Mouse (Mus musculus): Measurements from ENCODE around the gene Syngr2. TPM values are rescaled to one million over a fixed set of nuclear protein-coding genes. Genes with fewer than 3 reads are reported as not detected.

Syngr2 gene
- total and polyA plus RNA-seq, 3 experiments: 95.8 to 236 (median 211) TPM

- peak; percentile 26; the same call in 1 of the 2 replicates for ATAC-seq (ENCODE audit: extremely low read depth, insufficient number of reproducible peaks, low FRiP score, poor library complexity, severe bottlenecking)
- Histone ChIP-seq H3K9me3 (replicated peaks) (no peaks in the 10 kb centered on the region), H3K4me3 (ENCODE audit: low read depth, low read length) (peak overlapping the region; percentile 52; the same call in 1 of the 2 replicates), H3K36me3 (replicated peaks) (peaks cover 34% of the 10 kb centered on the region), H3K27me3 (ENCODE audit: insufficient read depth, low read length) (no peaks in the 10 kb centered on the region), H3K4me1 (ENCODE audit: insufficient read depth, low read depth, low read length) (peaks cover 60% of the 10 kb centered on the region)
- DNase-seq (ENCODE audit: low spot score): no peak
- TF ChIP-seq GATA2 (IDR thresholded peaks at IDR 0.05; ENCODE audit: borderline replicate concordance, low read depth, low read length): no peak
Observed at GRCm38 (mm10) chr11:117792281-117792888, 17.1 kb upstream of the Syngr2 start.

DNA sequence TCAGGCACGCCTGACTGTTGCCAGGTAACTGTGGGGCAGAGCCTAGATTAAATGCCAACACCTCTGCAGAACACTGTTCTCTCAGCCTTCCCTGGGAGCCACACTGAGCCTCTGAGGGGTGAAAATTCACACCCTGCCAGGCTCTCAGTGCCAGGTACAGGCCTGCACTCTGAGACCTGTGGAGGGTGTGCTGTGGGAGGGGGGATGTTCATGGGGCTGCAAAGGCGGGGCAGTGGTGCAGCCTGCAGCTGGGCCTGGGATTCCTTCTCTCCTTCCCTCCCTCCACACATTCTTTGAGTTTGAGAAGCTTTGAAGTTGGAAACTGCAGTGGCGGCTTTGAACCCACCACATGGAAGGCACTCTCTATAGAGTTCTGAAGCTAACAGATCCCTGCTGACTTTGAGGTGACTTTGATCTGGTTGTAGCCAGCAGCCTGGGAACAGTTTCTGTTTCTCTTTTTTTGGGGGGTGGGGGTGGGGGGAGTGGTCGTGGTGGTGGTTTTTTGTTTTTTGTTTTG, 15.4 kb upstream of the Syngr2 start:
- no peaks in the 10 kb centered on the region for H3K27me3 ChIP-seq (ENCODE audit: insufficient read depth, low read length)
- H3K4me1 ChIP-seq (ENCODE audit: insufficient read depth, low read depth, low read length): peaks cover 78% of the 10 kb centered on the region
- ATAC-seq (ENCODE audit: extremely low read depth, insufficient number of reproducible peaks, low FRiP score, poor library complexity, severe bottlenecking) (no peak), DNase-seq (ENCODE audit: low spot score) (no peak)
- peaks cover 26% of the 10 kb centered on the region for H3K36me3 ChIP-seq (replicated peaks)
- no peaks in the 10 kb centered on the region for H3K9me3 ChIP-seq (replicated peaks)
- H3K4me3 ChIP-seq (ENCODE audit: low read depth, low read length): no peak overlapping the region
- TF ChIP-seq GATA2 (IDR thresholded peaks at IDR 0.05; ENCODE audit: borderline replicate concordance, low read depth, low read length): no peak
- no peak for TF ChIP-seq GATA1 (IDR thresholded peaks at IDR 0.05; ENCODE audit: borderline replicate concordance, low read length)
- TF ChIP-seq CTCF (IDR thresholded peaks at IDR 0.05; ENCODE audit: low read depth, low read length): no peak
- TF ChIP-seq TAL1 (conservative IDR thresholded peaks at IDR 0.05; ENCODE audit: low read depth, low read length): no peak
- no peak for TF ChIP-seq POLR2AphosphoS5 (IDR thresholded peaks at IDR 0.05; ENCODE audit: insufficient replicate concordance, low read depth, low read length)

GRCm38 (mm10) chr11:117796954-117797353, 12.5 kb upstream of the Syngr2 start:
- H3K9me3 ChIP-seq (replicated peaks): no peaks in the 10 kb centered on the region
- H3K4me3 ChIP-seq (ENCODE audit: low read depth, low read length): peak overlapping the region; percentile 66; the same call in 1 of the 2 replicates
- DNase-seq (ENCODE audit: low spot score) (no peak), ATAC-seq (ENCODE audit: extremely low read depth, insufficient number of reproducible peaks, low FRiP score, poor library complexity, severe bottlenecking) (peak; percentile 2; the same call in 1 of the 2 replicates)
- H3K4me1 ChIP-seq (ENCODE audit: insufficient read depth, low read depth, low read length): peaks cover 79% of the 10 kb centered on the region
- no peaks in the 10 kb centered on the region for H3K27me3 ChIP-seq (ENCODE audit: insufficient read depth, low read length)
- peaks cover 19% of the 10 kb centered on the region for H3K36me3 ChIP-seq (replicated peaks)
- TF ChIP-seq GATA1 (IDR thresholded peaks at IDR 0.05; ENCODE audit: borderline replicate concordance, low read length) (no peak), CTCF (IDR thresholded peaks at IDR 0.05; ENCODE audit: low read depth, low read length) (no peak)

- H3K9me3 ChIP-seq (replicated peaks): no peaks in the 10 kb centered on the region
Observed at GRCm38 (mm10) chr11:117797511-117798159, 11.8 kb upstream of the Syngr2 start, which contains the start of gene 6030468B19Rik. Gene 6030468B19Rik, plus strand, starts transcription at chr11:117797660.

GRCm38 (mm10) chr11:117798160-117798541, 11.3 kb upstream of the Syngr2 start:
- Histone ChIP-seq H3K36me3 (replicated peaks) (peaks cover 23% of the 10 kb centered on the region), H3K4me1 (ENCODE audit: insufficient read depth, low read depth, low read length) (peaks cover 77% of the 10 kb centered on the region), H3K4me3 (ENCODE audit: low read depth, low read length) (peak overlapping the region; percentile 66), H3K27me3 (ENCODE audit: insufficient read depth, low read length) (no peaks in the 10 kb centered on the region), H3K9me3 (replicated peaks) (no peaks in the 10 kb centered on the region)
- DNase-seq (ENCODE audit: low spot score) (peak; percentile 73), ATAC-seq (ENCODE audit: extremely low read depth, insufficient number of reproducible peaks, low FRiP score, poor library complexity, severe bottlenecking) (peak; percentile 68)
- TF ChIP-seq TAL1 (conservative IDR thresholded peaks at IDR 0.05; ENCODE audit: low read depth, low read length) (peak; percentile 67; the same call in 1 of the 2 replicates), GATA1 (IDR thresholded peaks at IDR 0.05; ENCODE audit: borderline replicate concordance, low read length) (no peak)

More at GRCm38 (mm10) chr11:117797511-117798159, 11.8 kb upstream of the Syngr2 start, which contains the start of gene 6030468B19Rik:
- H3K4me1 ChIP-seq (ENCODE audit: insufficient read depth, low read depth, low read length): peaks cover 74% of the 10 kb centered on the region
- H3K27me3 ChIP-seq (ENCODE audit: insufficient read depth, low read length): no peaks in the 10 kb centered on the region
- DNase-seq (ENCODE audit: low spot score): peak; percentile 79
- H3K4me3 ChIP-seq (ENCODE audit: low read depth, low read length): peak within 1 kb of the TSS; percentile 66
- TF ChIP-seq GATA1 (IDR thresholded peaks at IDR 0.05; ENCODE audit: borderline replicate concordance, low read length): no peak
- TF ChIP-seq GATA2 (IDR thresholded peaks at IDR 0.05; ENCODE audit: borderline replicate concordance, low read depth, low read length): no peak
- no peak for TF ChIP-seq POLR2AphosphoS5 (IDR thresholded peaks at IDR 0.05; ENCODE audit: insufficient replicate concordance, low read depth, low read length)
- TF ChIP-seq TAL1 (conservative IDR thresholded peaks at IDR 0.05; ENCODE audit: low read depth, low read length): peak; percentile 83
- no peak for TF ChIP-seq CTCF (IDR thresholded peaks at IDR 0.05; ENCODE audit: low read depth, low read length)
- H3K36me3 ChIP-seq (replicated peaks): peaks cover 18% of the 10 kb centered on the region
- peak; percentile 81 for ATAC-seq (ENCODE audit: extremely low read depth, insufficient number of reproducible peaks, low FRiP score, poor library complexity, severe bottlenecking)

DNA sequence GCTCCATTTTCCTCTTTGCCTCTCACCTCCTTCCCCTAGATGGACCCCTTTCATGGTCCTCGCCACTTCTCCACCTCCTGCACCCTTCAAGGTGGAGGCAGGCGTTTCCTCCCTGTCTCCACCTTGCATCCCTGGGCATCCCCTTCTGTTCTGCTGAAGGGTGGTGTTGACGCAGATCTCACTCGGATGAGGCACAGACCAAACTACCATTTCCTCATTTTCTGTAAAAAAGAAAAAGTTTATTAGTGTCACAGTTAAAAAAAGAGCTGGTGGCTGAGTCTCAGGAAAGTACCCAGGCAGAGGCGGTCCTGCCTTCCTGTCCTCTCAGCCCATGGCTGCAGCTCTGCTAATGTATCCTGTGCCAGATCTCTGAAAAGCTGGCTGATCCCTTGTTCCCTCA, 10.3 kb upstream of the Syngr2 start:
- peaks cover 31% of the 10 kb centered on the region for H3K36me3 ChIP-seq (replicated peaks)
- peak overlapping the region; percentile 66; the same call in 1 of the 2 replicates for H3K4me3 ChIP-seq (ENCODE audit: low read depth, low read length)
- no peak for DNase-seq (ENCODE audit: low spot score)
- H3K9me3 ChIP-seq (replicated peaks): no peaks in the 10 kb centered on the region
- no peaks in the 10 kb centered on the region for H3K27me3 ChIP-seq (ENCODE audit: insufficient read depth, low read length)
- H3K4me1 ChIP-seq (ENCODE audit: insufficient read depth, low read depth, low read length): peaks cover 75% of the 10 kb centered on the region
- ATAC-seq (ENCODE audit: extremely low read depth, insufficient number of reproducible peaks, low FRiP score, poor library complexity, severe bottlenecking): no peak
- TF ChIP-seq POLR2AphosphoS5 (IDR thresholded peaks at IDR 0.05; ENCODE audit: insufficient replicate concordance, low read depth, low read length): no peak
- TF ChIP-seq TAL1 (conservative IDR thresholded peaks at IDR 0.05; ENCODE audit: low read depth, low read length): no peak
- TF ChIP-seq CTCF (IDR thresholded peaks at IDR 0.05; ENCODE audit: low read depth, low read length): no peak
- TF ChIP-seq GATA2 (IDR thresholded peaks at IDR 0.05; ENCODE audit: borderline replicate concordance, low read depth, low read length): no peak
- TF ChIP-seq GATA1 (IDR thresholded peaks at IDR 0.05; ENCODE audit: borderline replicate concordance, low read length): no peak
